Comparison of ENCODE assay signal across 8 mouse cellular contexts in genomic region chr19:25383386-25384146, GRCm38 (mm10).
A peak's percentile ranks its signal among the peaks of the same experiment; 100 is the strongest.
DNase-seq lines count a peak whose midpoint lies in the region; ATAC-seq lines count a peak whose summit lies in the region.

No protein-coding gene starts in this region.

- H3K36me3 ChIP-seq in kidney, embryonic 16.5 days (ENCODE audit: insufficient read depth, low read length) = peaks cover 3% of the 10 kb centered on the region; the same call in 1 of the 2 replicates
- peaks cover 15% of the 10 kb centered on the region for H3K36me3 ChIP-seq in heart, embryonic 13.5 days
- no peaks in the 10 kb centered on the region; the same call in 1 of the 2 replicates for H3K36me3 ChIP-seq in limb, embryonic 13.5 days

- no peak overlapping the region for H3K27ac ChIP-seq in kidney, embryonic 16.5 days (ENCODE audit: low read length)
- H3K27ac ChIP-seq in heart, embryonic 13.5 days (replicated peaks) = peak overlapping the region; percentile 90
- H3K27ac ChIP-seq in limb, embryonic 13.5 days = peak overlapping the region; percentile 64; the same call in 1 of the 2 replicates

- WGBS in kidney, embryonic 16.5 days = 14% methylated on average over 12 of the region's 12 CpGs
- WGBS in heart, embryonic 13.5 days = 13% methylated on average over 12 of the region's 12 CpGs
- 12% methylated on average over 12 of the region's 12 CpGs for WGBS in limb, embryonic 13.5 days

- H3K4me3 ChIP-seq in kidney, embryonic 16.5 days (ENCODE audit: low read length) = no peak overlapping the region
- H3K4me3 ChIP-seq in heart, embryonic 13.5 days = peak overlapping the region; percentile 42
- peak overlapping the region; percentile 21 for H3K4me3 ChIP-seq in limb, embryonic 13.5 days

- ATAC-seq in kidney, embryonic 16.5 days (ENCODE audit: low FRiP score, low TSS enrichment) = peak; percentile 89
- peak; percentile 58; the same call in 1 of the 2 replicates for ATAC-seq in heart, embryonic 13.5 days (ENCODE audit: extremely low read depth, insufficient number of reproducible peaks, low FRiP score, low TSS enrichment)
- ATAC-seq in limb, embryonic 13.5 days (ENCODE audit: low FRiP score, low read depth) = peak; percentile 84

- no peak overlapping the region for H3K9ac ChIP-seq in kidney, embryonic 16.5 days (replicated peaks; ENCODE audit: low read length)
- peak overlapping the region; percentile 76 for H3K9ac ChIP-seq in heart, embryonic 13.5 days
- H3K9ac ChIP-seq in limb, embryonic 13.5 days = peak overlapping the region; percentile 36; the same call in 1 of the 2 replicates

- no peaks in the 10 kb centered on the region for H3K27me3 ChIP-seq in kidney, embryonic 16.5 days (ENCODE audit: insufficient read depth, low read length)
- no peaks in the 10 kb centered on the region for H3K27me3 ChIP-seq in heart, embryonic 13.5 days (replicated peaks)
- no peaks in the 10 kb centered on the region for H3K27me3 ChIP-seq in limb, embryonic 13.5 days

- no peak for DNase-seq in kidney, adult 11 months
- DNase-seq in retina, embryonic 14.5 days (ENCODE audit: low spot score) = peak; percentile 63
- DNase-seq in adrenal gland, postnatal 4 days (ENCODE audit: low spot score in 2 of 2) = no peak
- DNase-seq in MN1 (ENCODE audit: low spot score) = no peak
- no peak for DNase-seq in spleen, adult 18-20 months

- H3K9me3 ChIP-seq in kidney, embryonic 16.5 days (ENCODE audit: low read length) = no peaks in the 10 kb centered on the region
- H3K9me3 ChIP-seq in heart, embryonic 13.5 days = no peaks in the 10 kb centered on the region
- H3K9me3 ChIP-seq in limb, embryonic 13.5 days = no peaks in the 10 kb centered on the region

- H3K4me1 ChIP-seq in kidney, embryonic 16.5 days (ENCODE audit: insufficient read depth, low read length) = peaks cover 11% of the 10 kb centered on the region; the same call in 1 of the 2 replicates
- H3K4me1 ChIP-seq in heart, embryonic 13.5 days = peaks cover 76% of the 10 kb centered on the region
- peaks cover 47% of the 10 kb centered on the region for H3K4me1 ChIP-seq in limb, embryonic 13.5 days

- H3K4me2 ChIP-seq in kidney, embryonic 16.5 days (replicated peaks; ENCODE audit: low read depth, low read length) = no peak overlapping the region
- H3K4me2 ChIP-seq in heart, embryonic 13.5 days = peak overlapping the region; percentile 58
- H3K4me2 ChIP-seq in limb, embryonic 13.5 days (replicated peaks) = peak overlapping the region; percentile 55
